Mouse (Mus musculus) heart, adult 2 months (tissue): Measurements from ENCODE around the gene Pja2. TPM values are rescaled to one million over a fixed set of nuclear protein-coding genes. Genes with fewer than 3 reads are reported as not detected.
"Not testable (repeated sequence)": the region's sequence is repeated elsewhere in the genome, so short reads cannot be mapped to it uniquely, and the experiment has no call there.

Source experiments
- DNase-seq, 2 experiments: peaks; one replicate each; pipeline ENCODE4 v3.0.0; 2021
- H3K27ac ChIP-seq: fragments of 200-600 bp; 2 replicates; pipeline ENCODE4 v1.8.1; 2022
- H3K27me3 ChIP-seq: fragments of 200-500 bp; 2 replicates; pipeline ENCODE4 v1.6.1; 2012; ENCODE audit warnings: mild to moderate bottlenecking, low read length, inconsistent platforms, mixed read lengths; ENCODE audit not compliant: control insufficient read depth, insufficient read depth
- H3K36me3 ChIP-seq: fragments of 200-500 bp; 2 replicates; pipeline ENCODE4 v1.6.1; 2012; ENCODE audit warnings: low read length, inconsistent platforms; ENCODE audit not compliant: control insufficient read depth, insufficient read depth
- H3K4me1 ChIP-seq: fragments of 200-500 bp; 2 replicates; pipeline ENCODE4 v1.6.1; 2011; ENCODE audit warnings: low read length; ENCODE audit not compliant: control insufficient read depth, insufficient read depth
- H3K4me3 ChIP-seq: fragments of 200-600 bp; 2 replicates; pipeline ENCODE4 v1.8.1; 2022
- H3K79me2 ChIP-seq: fragments of 200-500 bp; replicated peaks from 2 replicates; pipeline ENCODE4 v1.6.1; 2012; ENCODE audit warnings: mild to moderate bottlenecking, inconsistent platforms, low read length, moderate library complexity, mixed read lengths; ENCODE audit not compliant: control insufficient read depth, insufficient read depth
- H3K9ac ChIP-seq: fragments of 200-500 bp; 2 replicates; pipeline ENCODE4 v1.6.1; 2012; ENCODE audit warnings: low read depth, mild to moderate bottlenecking, control low read depth, inconsistent platforms, low read length, mixed read lengths
- CTCF ChIP-seq: fragments of 200-600 bp; IDR thresholded peaks from 2 replicates; pipeline ENCODE4 v1.8.1; 2022; ENCODE audit warnings: antibody characterized with exemption, mild to moderate bottlenecking, moderate library complexity
- EP300 ChIP-seq: fragments of 200-500 bp; IDR thresholded peaks from 2 replicates; pipeline ENCODE4 v1.6.1; 2011; ENCODE audit warnings: low read depth, low read length, control low read depth; ENCODE audit not compliant: insufficient read depth
- POLR2A ChIP-seq: fragments of 200-500 bp; IDR thresholded peaks from 2 replicates; pipeline ENCODE4 v1.6.1; 2011; ENCODE audit warnings: mild to moderate bottlenecking, low read depth, low read length, control low read depth; ENCODE audit not compliant: insufficient read depth
- WGBS: fragments of 180-500 bp; shearing (Covaris S2); methylation state at CpG from one replicate; pipeline ENCODE4 v1.1.7; 2018; 5-methylcytosine and 5-hydroxymethylcytosine counted together
- intact Hi-C: fragments of 180-260 bp; cut with DNase I; formaldehyde crosslinking; loops from one replicate; pipeline ENCODE4 v1.15.1; 2025
- polyA plus RNA-seq: library from polyadenylated mRNA; depleted of rRNA; stranded (reverse); fragments of >200 nt; gene quantifications from 2 replicates; pipeline ENCODE4 v1.2.3, GENCODE M21; 2012
- total RNA-seq, 2 experiments: library from RNA; stranded (reverse); gene quantifications; 2 replicates each; pipeline ENCODE4 v1.2.3; 2021

The Pja2 gene
- total and polyA plus RNA-seq, 3 experiments = 27.6 to 112 (median 104) TPM

- H3K9ac ChIP-seq = no peak overlapping the region
- H3K27me3 ChIP-seq = no peaks in the 10 kb centered on the region
- intact Hi-C loops = no loop called here
- H3K4me3 ChIP-seq = no peak overlapping the region
- no peak for DNase-seq
- 0 out of 2 replicates have a peak, but pooled peaks cover 2% of the 10 kb centered on the region for H3K36me3 ChIP-seq
- H3K79me2 ChIP-seq = no peaks in the 10 kb centered on the region
- H3K27ac ChIP-seq = no peak overlapping the region
- no peaks in the 10 kb centered on the region for H3K4me1 ChIP-seq
- TF ChIP-seq CTCF (no peak), POLR2A (no peak)
- WGBS = 68% methylated on average over 5 of the region's 5 CpGs
These were observed 34.1 kb downstream of the Pja2 start for GRCm38 (mm10) chr17:64297628-64298027.

DNA sequence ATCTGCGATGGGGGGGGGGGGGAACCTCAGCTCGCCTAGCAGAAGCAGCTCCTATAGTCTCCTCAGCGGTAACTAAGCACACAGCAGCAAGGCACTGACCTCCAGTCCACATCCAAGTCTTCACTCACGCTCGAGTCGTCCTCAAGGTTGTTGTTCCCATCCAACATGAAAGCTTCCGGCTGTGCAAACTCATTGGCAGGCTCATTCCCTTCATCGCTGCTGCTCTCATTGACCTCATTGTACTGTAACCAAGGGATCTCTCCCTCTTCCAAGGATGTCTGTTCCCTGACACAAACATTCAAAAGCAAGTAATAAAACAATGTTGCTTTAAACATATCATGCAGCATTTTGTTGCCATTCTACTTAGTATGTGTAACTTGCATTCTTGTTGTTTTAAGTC is 39.0 kb downstream of the Pja2 start:
- DNase-seq = no peak
- TF ChIP-seq EP300 (no peak), CTCF (no peak), POLR2A (no peak)
- intact Hi-C loops = no loop called here
- Histone ChIP-seq H3K4me3 (no peak overlapping the region), H3K27ac (no peak overlapping the region), H3K4me1 (no peaks in the 10 kb centered on the region), H3K79me2 (no peaks in the 10 kb centered on the region), H3K9ac (no peak overlapping the region), H3K27me3 (no peaks in the 10 kb centered on the region), H3K36me3 (peaks cover 2% of the 10 kb centered on the region; the same call in 1 of the 2 replicates)
- 85% methylated on average over 8 of the region's 8 CpGs for WGBS

DNA sequence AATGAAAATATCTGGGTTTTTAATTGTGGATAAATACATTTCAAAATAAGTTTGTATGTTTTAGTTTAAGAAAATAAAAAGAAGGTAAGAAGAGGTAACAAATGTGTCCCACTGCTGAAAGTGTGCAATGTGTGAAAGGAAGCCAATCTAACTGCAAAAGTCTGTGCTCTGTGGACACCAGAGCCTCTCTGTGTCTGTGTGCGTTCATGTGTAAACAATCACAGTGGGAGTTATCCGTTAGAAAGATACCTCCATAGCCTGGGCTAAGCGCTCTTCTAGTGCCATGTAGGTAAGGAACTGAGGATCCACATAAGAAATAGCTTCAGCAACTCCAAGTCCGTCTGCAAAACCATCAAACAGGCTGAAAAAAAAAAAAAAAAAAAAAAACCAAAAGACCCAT is 42.0 kb downstream of the Pja2 start:
- 88% methylated on average over 4 of the region's 4 CpGs for WGBS

DNA sequence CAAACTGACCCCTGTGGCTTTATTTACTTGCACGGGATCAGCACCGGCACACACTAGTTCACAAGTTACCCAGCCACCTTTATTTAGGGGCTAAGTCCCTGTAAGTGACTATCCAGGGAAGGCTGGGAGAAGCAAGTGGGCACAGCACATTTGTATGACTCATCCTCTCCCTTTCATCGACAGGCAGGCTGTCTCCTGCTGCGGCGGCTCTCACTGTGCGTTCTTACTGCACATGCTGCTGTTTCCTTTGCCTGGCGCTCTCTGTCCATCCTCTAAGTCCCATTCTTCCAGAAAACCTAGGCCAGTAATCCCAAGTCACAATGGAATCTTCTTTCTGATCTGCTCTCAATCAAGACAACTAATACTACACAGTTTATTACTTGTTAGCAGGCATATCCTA is 43.7 kb downstream of the Pja2 start:
- H3K27ac ChIP-seq = no peak overlapping the region
- 69% methylated on average over 7 of the region's 7 CpGs for WGBS
- no peak overlapping the region for H3K4me3 ChIP-seq
- no peaks in the 10 kb centered on the region for H3K79me2 ChIP-seq
- no peaks in the 10 kb centered on the region for H3K27me3 ChIP-seq
- DNase-seq = no peak
- no peaks in the 10 kb centered on the region for H3K4me1 ChIP-seq
- TF ChIP-seq EP300 (no peak), CTCF (no peak)
- H3K9ac ChIP-seq = no peak overlapping the region
- intact Hi-C loops = no loop called here
- peaks cover 13% of the 10 kb centered on the region for H3K36me3 ChIP-seq

More for the DNA sequence above, 42.0 kb downstream of the Pja2 start:
- no peak overlapping the region for H3K27ac ChIP-seq
- TF ChIP-seq POLR2A = no peak
- TF ChIP-seq CTCF = no peak
- no peak for TF ChIP-seq EP300
- no peak overlapping the region for H3K4me3 ChIP-seq
- no peaks in the 10 kb centered on the region for H3K4me1 ChIP-seq
- no peak for DNase-seq
- H3K36me3 ChIP-seq = peaks cover 4% of the 10 kb centered on the region
- intact Hi-C loops = no loop called here
- no peak overlapping the region for H3K9ac ChIP-seq
- no peaks in the 10 kb centered on the region for H3K79me2 ChIP-seq
- H3K27me3 ChIP-seq = no peaks in the 10 kb centered on the region

DNA sequence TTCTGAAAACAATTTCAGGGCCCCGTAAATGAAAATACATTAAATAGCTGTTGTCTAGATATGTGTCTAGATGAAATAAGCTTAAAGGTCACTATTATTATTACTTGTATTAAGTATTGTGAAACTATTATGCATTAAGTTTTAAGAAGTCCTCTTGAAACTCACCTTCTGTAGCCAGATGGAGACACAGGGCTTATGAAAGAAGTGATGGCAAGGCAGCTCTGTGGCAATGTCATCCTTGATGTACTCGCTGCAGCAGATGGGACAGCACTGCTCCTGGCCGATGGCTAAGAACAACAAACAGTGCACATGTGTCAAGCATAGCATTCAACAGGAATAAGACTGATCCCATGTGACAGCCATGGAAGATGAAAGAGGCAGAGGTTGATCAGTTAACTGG is 44.9 kb downstream of the Pja2 start:
- Histone ChIP-seq H3K79me2 (no peaks in the 10 kb centered on the region), H3K27me3 (no peaks in the 10 kb centered on the region), H3K4me1 (no peaks in the 10 kb centered on the region), H3K36me3 (peaks cover 15% of the 10 kb centered on the region), H3K9ac (no peak overlapping the region), H3K4me3 (no peak overlapping the region), H3K27ac (no peak overlapping the region)
- WGBS = 79% methylated on average over 3 of the region's 3 CpGs
- TF ChIP-seq POLR2A (no peak), CTCF (no peak), EP300 (no peak)
- no peak for DNase-seq
- intact Hi-C loops = no loop called here

DNA sequence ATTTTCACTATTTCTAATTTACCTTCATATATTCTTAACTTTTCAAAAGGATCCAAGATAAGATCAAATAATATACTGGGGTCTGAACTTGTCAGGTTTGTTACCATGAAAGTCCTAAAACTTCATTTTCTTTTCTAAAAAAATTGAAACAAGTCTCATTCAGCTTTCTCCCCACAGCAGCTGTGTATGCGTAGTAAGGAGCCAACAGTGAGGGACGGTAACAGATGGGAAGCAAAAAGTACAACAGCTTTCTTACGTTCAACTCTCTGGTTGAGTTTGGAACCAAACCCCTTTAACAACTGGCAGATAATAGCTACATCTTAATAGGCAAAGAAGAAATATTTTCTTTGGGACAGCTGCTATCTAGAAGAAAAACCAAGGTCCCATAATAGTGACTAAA is 50.3 kb downstream of the Pja2 start:
- H3K36me3 ChIP-seq = peaks cover 15% of the 10 kb centered on the region

More for the DNA sequence above, 50.3 kb downstream of the Pja2 start:
- not testable (repeated sequence) for H3K27me3 ChIP-seq, DNase-seq, H3K4me3 ChIP-seq, H3K27ac ChIP-seq, H3K4me1 ChIP-seq, H3K9ac ChIP-seq, H3K79me2 ChIP-seq
- 76% methylated on average over 3 of the region's 3 CpGs for WGBS
- intact Hi-C loops = loop anchor here (5.0 kb wide), 1 partner anchor 96 kb away; no protein-coding TSS in a partner anchor
